Mouse (Mus musculus): Measurements from ENCODE around the gene Tcea2.

The Tcea2 gene

GRCm38 (mm10) chr2:181679951-181680715, at the start of gene Tcea2:
Gene Tcea2, plus strand, starts transcription at chr2:181680310.
- peak; percentile 86 for DNase-seq

- peak; percentile 67 for DNase-seq
Observed at GRCm38 (mm10) chr2:181632624-181633023, 47.5 kb upstream of the Tcea2 start.

GRCm38 (mm10) chr2:181635865-181636264, 44.2 kb upstream of the Tcea2 start:
- no peak for DNase-seq

DNA sequence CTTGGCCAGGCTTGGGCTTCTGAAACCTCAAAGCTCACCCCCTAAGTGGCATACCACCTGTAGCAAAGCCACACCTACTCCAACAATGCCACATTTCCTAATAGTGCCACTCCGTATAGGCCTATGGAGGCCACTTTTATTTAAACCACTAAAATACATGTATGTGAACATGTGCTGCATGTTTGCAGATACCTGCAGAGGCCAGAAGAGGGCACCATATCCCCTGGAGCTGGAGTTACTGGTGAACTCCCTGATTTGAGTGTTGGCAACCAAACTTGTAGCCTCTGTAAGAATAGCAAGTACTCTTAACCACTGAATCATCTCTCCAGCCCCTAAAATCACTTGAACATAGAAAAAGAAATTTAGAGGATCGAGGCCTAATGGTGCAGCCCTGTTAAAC, 35.7 kb upstream of the Tcea2 start:
- no peak for DNase-seq

DNA sequence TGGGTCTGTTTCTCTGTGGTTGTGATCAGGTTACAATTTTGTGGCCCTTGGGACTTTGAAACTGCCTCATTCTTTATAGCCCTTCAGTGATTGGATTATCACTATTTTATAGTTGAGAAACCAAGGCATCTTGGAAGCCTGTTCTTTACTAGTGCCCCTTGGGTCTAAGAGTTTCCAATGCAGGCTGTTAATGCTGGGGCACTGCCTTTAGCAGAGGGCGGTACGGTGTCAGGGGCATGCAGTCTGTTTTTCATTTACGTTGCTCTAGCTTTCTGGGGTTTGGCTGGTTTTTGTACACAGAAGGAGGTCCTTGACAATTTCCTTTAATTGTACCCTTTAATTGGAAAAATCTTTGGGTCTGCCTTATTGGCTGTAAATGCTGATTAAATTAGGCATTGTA, 34.4 kb upstream of the Tcea2 start:
- no peak for DNase-seq

- no peak for DNase-seq
Observed at GRCm38 (mm10) chr2:181646626-181647472, 33.3 kb upstream of the Tcea2 start.

GRCm38 (mm10) chr2:181648926-181649325, 31.2 kb upstream of the Tcea2 start:
- DNase-seq = no peak

- no peak for DNase-seq
Observed at GRCm38 (mm10) chr2:181653065-181653464, 27.0 kb upstream of the Tcea2 start.

GRCm38 (mm10) chr2:181653523-181653922, 26.6 kb upstream of the Tcea2 start:
- no peak for DNase-seq

DNA sequence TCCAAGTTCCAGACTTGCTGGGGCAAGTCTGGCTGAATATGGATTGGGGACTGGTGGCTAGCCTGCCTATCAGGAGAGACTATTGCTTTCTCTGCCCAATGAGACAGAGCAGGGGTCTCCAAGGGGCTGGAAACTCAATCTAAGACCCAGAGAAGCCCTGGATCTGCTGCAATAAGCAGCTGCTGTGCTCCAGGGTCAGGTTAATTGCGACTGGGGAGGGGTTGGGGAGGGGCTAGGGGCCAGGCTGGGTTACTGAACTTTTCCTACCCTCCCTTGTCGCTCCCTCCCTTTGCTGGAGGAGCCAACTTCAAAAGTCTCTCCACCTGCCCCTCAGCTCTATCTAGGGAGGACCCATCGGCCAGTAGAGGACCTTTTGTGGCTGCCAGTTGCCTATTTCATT, 23.4 kb upstream of the Tcea2 start, which contains the start of gene Gm29797:
Gene Gm29797, plus strand, starts transcription at position 301 of the 400 bp plus-strand sequence.
- no peak for DNase-seq

DNA sequence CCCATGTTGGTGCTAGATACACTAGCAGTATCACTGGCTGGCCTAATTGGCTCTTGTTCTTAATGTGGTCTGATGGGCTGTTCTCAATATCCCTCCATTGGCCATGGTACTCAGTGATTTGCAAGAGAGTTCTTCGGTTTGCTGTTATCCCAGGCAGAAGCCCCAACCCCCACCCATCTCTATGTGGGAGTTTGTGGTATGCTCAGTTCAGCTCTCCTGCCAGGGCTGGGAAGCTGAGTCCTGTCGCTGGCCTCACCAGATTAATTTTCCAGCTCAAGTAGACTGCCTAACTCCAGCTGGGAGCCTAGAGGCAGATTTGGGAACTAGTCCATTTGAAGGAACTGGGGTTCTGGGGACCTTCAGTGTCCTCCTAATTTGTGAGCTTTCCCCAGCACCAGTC, 22.7 kb upstream of the Tcea2 start:
- DNase-seq = no peak

- no peak for DNase-seq
Observed at GRCm38 (mm10) chr2:181658528-181658927, 21.6 kb upstream of the Tcea2 start.

- no peak for DNase-seq
Observed at GRCm38 (mm10) chr2:181658930-181659555, 21.1 kb upstream of the Tcea2 start.

GRCm38 (mm10) chr2:181659609-181660055, 20.5 kb upstream of the Tcea2 start:
- DNase-seq = peak; percentile 73

- DNase-seq = no peak
Observed at GRCm38 (mm10) chr2:181662620-181663297, 17.4 kb upstream of the Tcea2 start.

GRCm38 (mm10) chr2:181663298-181663630, 16.8 kb upstream of the Tcea2 start:
- no peak for DNase-seq

DNA sequence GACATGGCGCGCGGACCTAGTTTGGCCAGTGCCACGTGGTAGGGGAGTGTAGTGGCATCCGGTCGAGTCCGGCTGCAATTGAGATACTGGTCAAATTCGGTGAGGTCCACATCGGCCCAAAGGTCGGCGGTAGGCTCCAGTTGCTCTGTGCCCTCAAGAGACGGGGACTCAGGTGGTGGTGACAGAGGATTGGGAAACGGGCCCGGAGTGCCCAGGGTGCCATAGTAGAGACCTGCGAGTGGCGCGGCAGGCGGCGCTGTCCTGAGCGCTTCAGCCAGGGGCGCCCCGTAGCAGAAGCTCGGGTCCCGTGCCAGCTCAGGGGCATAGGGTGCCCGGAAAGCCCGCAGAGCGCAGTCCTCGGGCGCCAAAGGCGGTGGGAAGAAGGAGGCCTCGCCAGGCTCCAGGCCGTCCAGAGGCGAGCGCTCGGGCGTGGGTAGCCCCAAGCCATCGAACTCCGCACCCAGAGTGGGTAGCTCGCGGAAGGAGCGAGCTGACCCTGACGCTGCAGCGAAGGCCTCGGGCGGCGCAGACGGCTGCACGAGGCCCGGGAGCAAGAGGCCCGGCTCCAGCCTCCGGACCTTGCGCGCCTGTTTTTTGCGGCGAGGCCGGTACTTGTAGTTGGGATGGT, 9.7 kb upstream of the Tcea2 start:
- DNase-seq = no peak

- no peak for DNase-seq
Observed at GRCm38 (mm10) chr2:181670913-181671311, 9.2 kb upstream of the Tcea2 start.

DNA sequence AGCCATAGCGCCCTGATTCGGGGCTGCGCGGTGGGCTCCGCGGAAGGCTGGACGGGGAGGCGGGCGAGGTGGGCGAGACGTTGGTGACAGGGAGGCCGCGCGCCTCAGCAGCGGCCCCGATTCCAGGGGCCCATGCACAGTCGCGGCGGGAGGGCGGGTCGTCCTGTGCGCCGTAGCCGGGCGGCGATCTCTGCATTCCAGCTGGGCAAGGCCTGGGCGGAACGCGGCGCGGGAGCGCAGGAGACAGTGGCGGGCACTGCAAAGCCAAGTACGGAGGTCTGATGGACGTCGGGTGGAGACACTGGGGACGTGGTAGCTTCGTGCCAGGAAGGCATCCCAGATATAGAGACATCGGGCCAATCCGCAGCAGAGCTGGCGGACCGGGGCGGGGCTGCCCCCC, 8.8 kb upstream of the Tcea2 start, which contains the start of gene Sox18:
Gene Sox18, minus strand, starts transcription at position 315 of the 400 bp plus-strand sequence.
- DNase-seq = no peak

DNA sequence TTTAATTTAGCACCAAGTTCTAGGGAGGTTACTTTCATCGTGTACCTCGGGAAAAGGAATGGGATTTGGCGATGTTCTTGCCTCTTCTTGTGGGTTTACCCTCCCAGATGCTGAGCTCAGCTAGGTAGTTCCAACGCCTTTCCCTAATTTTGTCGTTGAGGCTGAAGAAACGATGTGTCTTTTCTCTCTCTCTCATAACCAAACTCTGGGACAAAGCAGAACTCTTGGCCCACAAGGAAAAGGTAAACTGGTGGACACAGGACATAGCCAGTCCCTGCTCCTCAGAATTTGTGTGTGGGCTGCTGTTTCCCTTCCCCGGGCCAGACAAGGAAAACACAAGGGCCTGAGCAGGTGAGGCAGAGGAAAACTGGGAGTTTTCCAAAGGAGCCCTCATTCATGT, 8.1 kb upstream of the Tcea2 start:
- no peak for DNase-seq

DNA sequence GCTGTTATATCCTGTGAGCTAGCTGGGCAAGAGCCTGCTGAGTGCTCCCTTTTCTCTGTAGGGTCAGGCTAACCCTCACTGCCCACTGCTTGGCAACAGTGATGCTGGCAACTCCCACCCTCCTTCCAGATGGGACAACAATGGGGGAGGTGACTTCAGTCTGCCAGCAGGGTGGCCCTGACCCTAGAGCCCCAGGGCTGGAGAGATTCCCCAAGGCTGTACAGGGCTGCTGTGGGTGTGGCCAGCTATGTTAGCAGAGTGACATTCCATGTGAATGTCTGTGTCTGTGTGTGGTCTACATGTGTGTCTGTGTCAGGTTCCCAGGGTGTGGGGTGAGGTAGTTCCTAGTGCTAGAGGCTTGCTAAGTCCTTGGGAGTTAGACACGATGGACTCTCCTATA, 6.6 kb upstream of the Tcea2 start:
- DNase-seq = no peak

GRCm38 (mm10) chr2:181674934-181675333, 5.2 kb upstream of the Tcea2 start:
- DNase-seq = no peak
